Mouse (Mus musculus): Measurements from ENCODE around the gene Hoxc5. TPM values are rescaled to one million over a fixed set of nuclear protein-coding genes. Genes with fewer than 3 reads are reported as not detected.

Hoxc5 gene
- total and polyA plus RNA-seq, 2 experiments from 2014 or later, result 0.88 TPM; not detected in 1

DNA sequence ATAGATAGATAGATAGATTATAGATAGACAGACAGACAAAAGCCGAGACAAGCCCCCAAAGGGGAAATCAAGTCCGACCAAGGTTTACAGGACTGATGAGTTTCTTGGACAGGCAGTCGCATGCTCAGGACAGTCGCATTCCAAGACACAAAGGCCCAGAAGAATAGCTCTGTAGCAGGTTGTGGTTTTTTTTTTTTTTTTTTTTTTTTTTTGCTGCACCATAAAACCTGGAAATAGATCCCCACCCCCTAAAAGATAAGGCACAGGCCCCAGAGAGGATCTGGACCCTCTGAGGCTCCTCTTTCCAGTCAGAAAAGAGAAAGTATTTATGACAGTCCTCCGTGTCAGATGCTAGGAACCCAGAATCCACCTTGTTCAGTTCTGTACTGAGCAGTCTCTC, 20.8 kb downstream of the Hoxc5 start:
- Histone ChIP-seq H3K9ac (replicated peaks; ENCODE audit: low read length, poor library complexity, severe bottlenecking) (no peak overlapping the region), H3K9me3 (ENCODE audit: low read length) (no peaks in the 10 kb centered on the region), H3K4me3 (ENCODE audit: low read depth, low read length) (no peak overlapping the region), H3K4me1 (ENCODE audit: insufficient read depth, low read length) (no peaks in the 10 kb centered on the region), H3K27me3 (ENCODE audit: insufficient read depth, low read length) (peaks cover 98% of the 10 kb centered on the region), H3K36me3 (ENCODE audit: insufficient read depth, low read length) (no peaks in the 10 kb centered on the region), H3K27ac (ENCODE audit: low read depth, low read length) (no peak overlapping the region), H3K4me2 (ENCODE audit: low read depth, low read length, poor library complexity, severe bottlenecking) (no peak overlapping the region)
- 18% methylated on average over 5 of the region's 5 CpGs for whole genome bisulfite sequencing
- ATAC-seq (ENCODE audit: low FRiP score), result no peak
- no peak for TF ChIP-seq CTCF (IDR thresholded peaks at IDR 0.05)
- no peak for DNase-seq (ENCODE audit: low spot score)

DNA sequence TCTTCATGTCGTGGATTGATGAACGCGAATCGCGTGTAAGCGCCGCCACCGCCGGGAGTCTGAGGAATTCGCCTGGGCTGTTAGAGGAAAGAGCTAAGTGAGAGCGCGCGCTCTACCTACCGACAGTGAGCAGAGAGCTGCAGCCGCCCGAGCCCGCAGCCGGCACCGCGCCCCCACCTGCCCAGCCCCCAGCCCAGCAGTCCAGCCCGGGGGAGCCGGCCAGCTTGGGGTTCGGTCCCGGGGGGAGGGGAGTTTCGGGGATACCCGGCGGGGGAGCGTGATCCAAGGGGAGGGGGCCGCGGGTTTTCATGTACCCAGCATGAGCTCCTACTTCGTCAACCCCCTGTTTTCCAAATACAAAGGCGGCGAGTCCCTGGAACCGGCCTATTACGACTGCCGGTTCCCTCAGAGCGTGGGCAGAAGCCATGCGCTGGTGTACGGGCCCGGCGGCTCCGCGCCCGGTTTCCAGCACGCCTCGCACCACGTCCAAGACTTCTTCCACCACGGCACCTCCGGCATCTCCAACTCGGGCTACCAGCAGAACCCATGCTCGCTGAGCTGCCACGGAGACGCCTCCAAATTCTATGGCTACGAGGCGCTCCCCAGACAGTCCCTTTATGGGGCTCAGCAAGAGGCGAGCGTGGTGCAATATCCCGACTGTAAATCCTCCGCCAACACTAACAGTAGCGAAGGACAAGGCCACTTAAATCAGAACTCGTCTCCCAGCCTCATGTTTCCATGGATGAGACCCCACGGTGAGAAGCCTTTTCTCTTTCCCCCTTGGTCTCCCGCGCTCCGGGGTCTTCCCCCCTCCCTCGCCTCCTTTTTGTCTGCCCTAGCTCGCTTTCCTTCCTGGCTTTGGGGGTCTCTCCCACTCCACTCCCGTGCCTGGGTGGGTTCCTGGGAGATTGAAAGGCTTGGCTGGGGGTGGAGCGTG, 23.5 kb downstream of the Hoxc5 start, which contains the start of gene Hoxc8:
TSS of gene Hoxc8 (plus strand) at position 147 of the 937 bp plus-strand sequence.
- H3K27me3 ChIP-seq (ENCODE audit: insufficient read depth, low read length), result peaks cover 95% of the 10 kb centered on the region
- no peak for TF ChIP-seq CTCF (IDR thresholded peaks at IDR 0.05)
- DNase-seq (ENCODE audit: low spot score), result no peak
- H3K36me3 ChIP-seq (ENCODE audit: insufficient read depth, low read length), result no peaks in the 10 kb centered on the region
- H3K4me3 ChIP-seq (ENCODE audit: low read depth, low read length), result no peak within 1 kb of the TSS
- no peak within 1 kb of the TSS for H3K4me2 ChIP-seq (ENCODE audit: low read depth, low read length, poor library complexity, severe bottlenecking)
- H3K27ac ChIP-seq (ENCODE audit: low read depth, low read length), result no peak within 1 kb of the TSS
- H3K9me3 ChIP-seq (ENCODE audit: low read length), result no peaks in the 10 kb centered on the region
- no peaks in the 10 kb centered on the region for H3K4me1 ChIP-seq (ENCODE audit: insufficient read depth, low read length)
- H3K9ac ChIP-seq (replicated peaks; ENCODE audit: low read length, poor library complexity, severe bottlenecking), result no peak within 1 kb of the TSS
- 1% methylated on average over 58 of the region's 69 CpGs for WGBS
- ATAC-seq (ENCODE audit: low FRiP score), result no peak

GRCm38 (mm10) chr15:102991782-102992181, 24.5 kb downstream of the Hoxc5 start:
- Histone ChIP-seq H3K27ac (ENCODE audit: low read depth, low read length) (no peak overlapping the region), H3K4me3 (ENCODE audit: low read depth, low read length) (no peak overlapping the region), H3K9me3 (ENCODE audit: low read length) (no peaks in the 10 kb centered on the region), H3K4me1 (ENCODE audit: insufficient read depth, low read length) (no peaks in the 10 kb centered on the region), H3K27me3 (ENCODE audit: insufficient read depth, low read length) (peaks cover 94% of the 10 kb centered on the region), H3K36me3 (ENCODE audit: insufficient read depth, low read length) (no peaks in the 10 kb centered on the region), H3K4me2 (ENCODE audit: low read depth, low read length, poor library complexity, severe bottlenecking) (no peak overlapping the region), H3K9ac (replicated peaks; ENCODE audit: low read length, poor library complexity, severe bottlenecking) (no peak overlapping the region)
- DNase-seq (ENCODE audit: low spot score), result no peak
- 6% methylated on average over 7 of the region's 7 CpGs for WGBS
- TF ChIP-seq CTCF (IDR thresholded peaks at IDR 0.05), result no peak
- no peak for ATAC-seq (ENCODE audit: low FRiP score)

DNA sequence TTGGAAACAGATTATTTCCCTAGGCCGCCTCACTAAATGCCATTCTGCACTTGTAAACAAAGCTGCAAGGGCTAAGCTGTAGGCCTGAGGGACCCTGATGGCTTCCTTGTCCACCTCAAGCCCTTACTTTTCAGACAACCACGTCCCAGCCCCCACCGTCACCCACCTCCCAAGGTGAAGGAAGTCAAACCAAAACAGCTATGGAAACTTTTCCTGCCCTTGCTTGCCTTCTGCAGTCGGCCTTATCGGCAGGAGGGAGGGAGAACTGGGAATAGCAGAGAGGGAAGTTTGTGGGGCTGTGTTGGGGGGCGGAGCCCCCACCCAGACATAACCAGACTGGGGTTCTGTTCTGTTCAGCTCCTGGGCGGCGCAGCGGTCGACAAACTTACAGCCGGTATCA, 25.0 kb downstream of the Hoxc5 start:
- DNase-seq (ENCODE audit: low spot score) (no peak), ATAC-seq (ENCODE audit: low FRiP score) (no peak)
- H3K36me3 ChIP-seq (ENCODE audit: insufficient read depth, low read length), result no peaks in the 10 kb centered on the region
- H3K27ac ChIP-seq (ENCODE audit: low read depth, low read length), result no peak overlapping the region
- WGBS, result 1% methylated on average over 11 of the region's 11 CpGs
- H3K9me3 ChIP-seq (ENCODE audit: low read length), result no peaks in the 10 kb centered on the region
- TF ChIP-seq CTCF (IDR thresholded peaks at IDR 0.05), result no peak
- H3K4me2 ChIP-seq (ENCODE audit: low read depth, low read length, poor library complexity, severe bottlenecking), result no peak overlapping the region
- no peak overlapping the region for H3K4me3 ChIP-seq (ENCODE audit: low read depth, low read length)
- H3K4me1 ChIP-seq (ENCODE audit: insufficient read depth, low read length), result no peaks in the 10 kb centered on the region
- no peak overlapping the region for H3K9ac ChIP-seq (replicated peaks; ENCODE audit: low read length, poor library complexity, severe bottlenecking)
- peaks cover 93% of the 10 kb centered on the region for H3K27me3 ChIP-seq (ENCODE audit: insufficient read depth, low read length)

- WGBS, result 0% methylated on average over 3 of the region's 3 CpGs
- no peak overlapping the region for H3K27ac ChIP-seq (ENCODE audit: low read depth, low read length)
- H3K9ac ChIP-seq (replicated peaks; ENCODE audit: low read length, poor library complexity, severe bottlenecking), result no peak overlapping the region
- no peak for TF ChIP-seq CTCF (IDR thresholded peaks at IDR 0.05)
- no peaks in the 10 kb centered on the region for H3K9me3 ChIP-seq (ENCODE audit: low read length)
- no peak for ATAC-seq (ENCODE audit: low FRiP score)
- H3K36me3 ChIP-seq (ENCODE audit: insufficient read depth, low read length), result no peaks in the 10 kb centered on the region
- no peaks in the 10 kb centered on the region for H3K4me1 ChIP-seq (ENCODE audit: insufficient read depth, low read length)
- H3K4me2 ChIP-seq (ENCODE audit: low read depth, low read length, poor library complexity, severe bottlenecking), result no peak overlapping the region
- peaks cover 93% of the 10 kb centered on the region for H3K27me3 ChIP-seq (ENCODE audit: insufficient read depth, low read length)
- no peak overlapping the region for H3K4me3 ChIP-seq (ENCODE audit: low read depth, low read length)
- DNase-seq (ENCODE audit: low spot score), result no peak
These were observed 25.6 kb downstream of the Hoxc5 start for GRCm38 (mm10) chr15:102992863-102993262.

DNA sequence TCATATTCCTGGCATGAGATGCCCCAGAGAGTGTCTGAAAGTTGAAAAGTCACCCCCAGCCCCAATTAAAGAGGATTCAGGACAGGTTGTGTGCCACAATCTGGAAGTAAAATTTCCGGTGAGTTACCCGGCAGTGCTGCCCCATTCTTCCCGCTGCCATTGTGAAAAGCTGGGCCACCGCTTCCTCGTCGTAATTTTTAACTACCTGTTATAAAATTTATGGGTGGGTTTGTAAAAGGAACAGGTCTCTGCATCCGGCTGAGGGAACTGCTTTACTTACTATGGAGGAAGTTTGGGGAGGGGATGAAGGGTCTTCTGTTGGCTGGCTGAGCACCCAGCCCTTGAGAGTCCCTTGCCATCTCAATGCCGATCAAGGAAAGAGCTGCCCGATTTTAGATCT, 29.3 kb downstream of the Hoxc5 start:
- Histone ChIP-seq H3K9ac (replicated peaks; ENCODE audit: low read length, poor library complexity, severe bottlenecking) (no peak overlapping the region), H3K4me1 (ENCODE audit: insufficient read depth, low read length) (0 out of 2 replicates have a peak, but pooled peaks cover 3% of the 10 kb centered on the region), H3K4me3 (ENCODE audit: low read depth, low read length) (no peak overlapping the region), H3K9me3 (ENCODE audit: low read length) (no peaks in the 10 kb centered on the region), H3K27me3 (ENCODE audit: insufficient read depth, low read length) (peaks cover 95% of the 10 kb centered on the region), H3K27ac (ENCODE audit: low read depth, low read length) (no peak overlapping the region), H3K4me2 (ENCODE audit: low read depth, low read length, poor library complexity, severe bottlenecking) (no peak overlapping the region), H3K36me3 (ENCODE audit: insufficient read depth, low read length) (no peaks in the 10 kb centered on the region)
- WGBS, result 3% methylated on average over 9 of the region's 9 CpGs
- ATAC-seq (ENCODE audit: low FRiP score), result no peak
- no peak for DNase-seq (ENCODE audit: low spot score)
- TF ChIP-seq CTCF (IDR thresholded peaks at IDR 0.05), result no peak
